Mouse (Mus musculus) left cerebral cortex, postnatal 10 days (tissue): ENCODE data around the gene Olfr643. TPM values are rescaled to one million over a fixed set of nuclear protein-coding genes. Genes with fewer than 3 reads are reported as not detected.

ENCODE experiments used
- DNase-seq, 2 experiments: peaks; one replicate each; pipeline ENCODE4 v3.0.0; 2021 to 2022; ENCODE audit warnings: low spot score in 2 of 2, mixed read lengths in 1 of 2; ENCODE audit errors: extremely low spot score in 1 of 2
- intact Hi-C: fragments of 180-260 bp; cut with DNase I; formaldehyde crosslinking; loops from one replicate; pipeline ENCODE4 v1.15.1; 2025
- total RNA-seq, 2 experiments: library from RNA; stranded (reverse); gene quantifications; 2 replicates each; pipeline ENCODE4 v1.2.3; 2021

Gene Olfr643
- total RNA-seq = not detected

DNA sequence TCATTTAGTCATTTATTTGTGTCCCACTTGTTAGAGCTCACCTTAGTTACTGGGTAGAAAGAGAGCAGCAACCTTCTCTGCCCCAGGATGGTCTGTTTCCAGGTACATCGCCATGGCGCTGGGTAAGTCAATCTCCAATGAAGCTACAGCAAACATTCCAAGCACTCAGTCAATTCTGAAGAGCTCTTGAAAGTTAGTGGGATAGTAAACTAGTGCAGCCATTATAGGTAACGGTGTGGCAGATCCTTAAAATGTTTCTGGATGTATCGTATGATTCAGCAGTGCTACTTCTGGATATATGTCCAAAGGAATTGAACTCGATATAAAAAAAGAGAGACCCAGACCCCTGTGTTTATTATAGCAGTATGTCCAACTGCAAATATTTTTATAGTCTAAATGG lies at the start of gene Olfr643:
Olfr643 (minus strand) TSS at position 101 of the 400 bp plus-strand sequence.
- intact Hi-C loops = no loop called here
- no peak for DNase-seq

- DNase-seq = no peak
- intact Hi-C loops = no loop called here
Observed at GRCm38 (mm10) chr7:104183292-104183691, 46.1 kb upstream of the Olfr643 start, which contains the start of gene Olfr648. Gene Olfr648, minus strand, starts transcription at chr7:104183392.

DNA sequence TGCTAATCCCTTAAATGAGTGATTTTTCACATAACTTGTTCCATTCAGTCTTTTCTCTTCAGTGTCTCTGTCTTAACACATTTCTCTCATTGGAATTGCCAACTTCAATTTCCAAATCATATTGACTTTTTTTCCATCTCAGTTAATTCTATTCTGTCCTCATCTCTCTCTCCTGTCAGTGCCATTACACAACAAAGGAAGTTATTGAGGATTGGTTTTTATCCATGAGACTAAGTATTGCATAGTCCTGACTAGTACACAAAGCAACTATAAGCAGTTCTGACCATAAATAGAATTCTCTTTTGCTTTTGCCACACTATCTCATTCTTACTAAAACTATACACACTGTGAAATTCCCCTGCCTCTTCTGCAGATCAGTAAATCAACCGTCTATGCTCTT lies 41.9 kb upstream of the Olfr643 start:
- DNase-seq = no peak
- intact Hi-C loops = no loop called here

DNA sequence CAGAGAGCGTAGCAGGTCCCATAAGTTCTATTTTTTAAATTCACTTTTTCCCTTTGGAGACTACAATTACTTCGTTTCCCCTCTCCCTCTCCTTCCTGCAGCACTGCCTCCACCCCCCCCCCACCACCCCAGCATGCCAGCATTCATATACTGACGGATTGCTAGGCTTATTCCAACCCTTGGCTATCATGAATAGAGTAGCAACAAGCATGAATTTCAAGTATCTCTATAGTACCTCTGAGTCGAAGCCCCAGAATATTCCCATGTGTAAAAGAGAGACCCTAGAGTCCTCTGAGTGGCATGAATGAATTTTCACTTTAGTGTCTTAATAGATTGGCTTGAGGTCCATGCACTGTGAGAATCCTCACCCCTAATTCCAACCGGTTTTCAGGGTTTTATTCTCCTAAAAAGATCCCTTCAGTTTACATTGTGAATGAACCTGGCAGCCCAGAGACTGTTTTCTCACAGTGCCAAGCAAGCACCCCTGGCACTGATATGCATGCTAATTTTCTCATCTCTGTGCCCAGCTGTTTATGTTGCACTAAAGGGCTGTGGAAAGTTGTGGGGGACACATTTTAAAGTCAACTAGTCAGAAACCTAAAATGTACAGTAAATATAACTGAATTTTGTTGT lies 41.3 kb upstream of the Olfr643 start:
- no peak for DNase-seq
- intact Hi-C loops = no loop called here

DNA sequence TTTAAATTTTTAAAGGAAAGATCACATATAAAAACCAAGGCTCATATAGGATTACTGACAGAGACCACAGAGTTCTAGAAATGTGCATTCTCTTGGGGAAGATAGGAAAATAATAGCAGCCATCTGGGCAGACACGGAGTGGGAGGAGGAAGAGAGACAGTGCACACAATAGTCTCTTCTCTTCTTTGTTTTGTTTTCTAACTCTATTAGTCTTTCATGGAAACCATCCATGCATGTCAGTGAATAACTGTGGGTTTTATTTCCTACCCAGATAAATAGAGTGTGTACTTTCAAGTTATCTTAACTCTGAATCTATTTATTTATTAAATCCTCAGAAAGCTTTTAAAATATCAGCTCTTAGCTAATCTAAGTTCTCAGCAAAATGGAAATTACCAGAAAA lies 37.9 kb upstream of the Olfr643 start:
- intact Hi-C loops = no loop called here
- no peak for DNase-seq

GRCm38 (mm10) chr7:104169634-104170204 lies 32.5 kb upstream of the Olfr643 start:
- DNase-seq = peak; percentile 9 to 20
- intact Hi-C loops = no loop called here

DNA sequence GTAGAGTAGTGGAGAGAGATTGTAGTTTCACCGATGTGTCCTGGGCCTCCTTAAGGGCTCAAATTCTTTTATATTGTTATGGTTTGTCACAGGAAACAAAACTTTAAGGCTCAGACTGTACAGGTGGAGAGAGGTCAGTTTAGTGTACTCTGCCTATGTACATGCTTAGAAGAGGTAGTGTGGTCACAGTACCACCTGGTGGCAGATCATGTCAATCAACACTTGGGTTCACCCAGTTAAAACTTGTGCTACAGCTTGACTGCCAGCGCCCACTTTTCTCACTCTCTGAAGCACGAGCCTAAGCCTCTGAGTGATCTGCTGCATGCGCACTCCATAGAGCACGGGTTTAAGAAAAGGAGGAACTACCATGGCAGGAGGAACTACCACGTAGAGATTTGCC lies 29.9 kb upstream of the Olfr643 start:
- no peak for DNase-seq
- intact Hi-C loops = no loop called here

DNA sequence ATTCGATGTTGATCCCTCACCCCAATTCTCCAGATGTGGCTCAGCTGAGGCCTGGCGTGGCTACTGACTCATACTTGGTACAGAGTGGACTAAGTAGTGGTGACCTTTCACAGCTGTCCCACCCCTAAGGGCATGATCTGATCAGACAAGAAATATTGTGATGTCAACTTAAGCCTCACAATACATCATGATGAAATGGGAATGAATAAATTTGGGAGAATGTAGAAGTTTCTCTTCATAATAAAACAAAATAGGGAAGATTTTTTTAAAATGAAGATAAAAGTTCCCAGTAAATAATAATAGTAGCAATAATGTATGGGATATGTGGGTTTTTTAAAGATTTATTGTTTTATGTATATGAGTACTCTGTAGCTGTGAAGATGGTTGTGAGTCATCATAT lies 13.3 kb upstream of the Olfr643 start, which contains the start of gene Ubqlnl:
Ubqlnl (minus strand) TSS at position 101 of the 400 bp plus-strand sequence.
- intact Hi-C loops = no loop called here
- no peak for DNase-seq

DNA sequence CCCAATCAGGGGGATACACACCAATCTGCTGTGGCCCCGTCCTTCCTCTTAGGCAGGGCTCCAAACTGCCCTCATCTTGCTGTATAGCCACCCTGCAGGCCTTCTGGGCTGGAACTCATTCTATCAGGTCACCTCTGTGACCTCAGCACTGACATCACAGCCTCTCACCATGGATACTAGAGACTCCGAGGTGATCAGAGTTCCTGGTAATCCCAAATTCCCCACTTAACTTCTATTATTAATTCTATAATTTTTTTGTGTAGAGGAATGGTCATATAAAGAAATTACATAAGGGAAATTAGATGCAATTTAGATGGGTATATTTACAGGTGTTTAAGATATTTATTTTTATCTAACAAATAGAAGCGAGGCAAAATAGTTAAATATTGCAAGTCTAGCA lies 6.0 kb upstream of the Olfr643 start, which contains the start of gene Ubqln3:
Ubqln3 (minus strand) TSS at position 101 of the 400 bp plus-strand sequence.
- intact Hi-C loops = no loop called here
- no peak for DNase-seq

DNA sequence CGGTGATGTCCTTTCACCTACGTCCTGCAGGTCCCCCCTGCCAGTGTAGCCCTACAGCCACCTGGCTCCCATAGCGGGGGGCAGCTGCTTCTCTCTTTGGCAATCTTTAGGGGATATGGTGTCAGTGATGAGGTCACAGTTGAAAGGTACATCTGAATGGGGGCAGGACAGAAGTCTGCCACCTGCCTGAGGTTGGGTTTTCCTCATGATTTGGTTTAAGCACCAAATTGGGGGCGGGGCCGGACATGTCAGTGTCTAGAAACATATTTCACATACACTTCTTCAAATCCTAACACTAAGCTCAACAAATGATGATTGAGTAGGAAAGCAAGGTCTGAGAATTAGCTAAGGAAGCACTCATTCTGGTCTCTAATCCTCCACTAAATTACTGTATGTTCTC lies 7.5 kb downstream of the Olfr643 start, which contains the start of gene Ubqln5:
Ubqln5 (minus strand) TSS at position 101 of the 400 bp plus-strand sequence.
- intact Hi-C loops = no loop called here
- no peak for DNase-seq

DNA sequence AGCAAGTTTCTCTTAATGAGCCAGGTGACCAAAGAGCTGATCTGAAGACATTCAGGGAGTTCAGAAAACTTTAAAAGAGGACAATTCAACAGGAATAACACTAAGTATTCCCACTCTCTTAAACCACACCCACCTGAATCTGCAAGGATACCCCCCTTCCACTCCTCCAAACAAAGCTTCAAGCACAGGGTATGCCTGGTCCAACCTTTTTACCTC lies 32.5 kb downstream of the Olfr643 start, which contains the start of gene Olfr646:
Olfr646 (plus strand) TSS at position 117 of the 216 bp plus-strand sequence.
- intact Hi-C loops = no loop called here
- DNase-seq = no peak

- intact Hi-C loops = no loop called here
- DNase-seq = no peak
Observed at GRCm38 (mm10) chr7:104103913-104104756, 33.1 kb downstream of the Olfr643 start.

- no peak for DNase-seq
- intact Hi-C loops = no loop called here
Observed at GRCm38 (mm10) chr7:104085365-104085764, 51.8 kb downstream of the Olfr643 start, which contains the start of gene Olfr645. Gene Olfr645, minus strand, starts transcription at chr7:104085465.

GRCm38 (mm10) chr7:104071769-104072168 lies 65.4 kb downstream of the Olfr643 start, which contains the start of gene Olfr644:
Gene Olfr644, minus strand, starts transcription at chr7:104071869.
- intact Hi-C loops = no loop called here
- no peak for DNase-seq

GRCm38 (mm10) chr7:104061345-104061744 lies 75.9 kb downstream of the Olfr643 start, which contains the start of gene 4930516K23Rik:
Gene 4930516K23Rik, minus strand, starts transcription at chr7:104061445.
- intact Hi-C loops = no loop called here
- DNase-seq = no peak

GRCm38 (mm10) chr7:104059215-104059614 lies 78.0 kb downstream of the Olfr643 start:
- DNase-seq = no peak
- intact Hi-C loops = no loop called here

GRCm38 (mm10) chr7:104052566-104052965 lies 84.6 kb downstream of the Olfr643 start, which contains the start of gene Olfr642:
Gene Olfr642, minus strand, starts transcription at chr7:104052666.
- intact Hi-C loops = no loop called here

DNA sequence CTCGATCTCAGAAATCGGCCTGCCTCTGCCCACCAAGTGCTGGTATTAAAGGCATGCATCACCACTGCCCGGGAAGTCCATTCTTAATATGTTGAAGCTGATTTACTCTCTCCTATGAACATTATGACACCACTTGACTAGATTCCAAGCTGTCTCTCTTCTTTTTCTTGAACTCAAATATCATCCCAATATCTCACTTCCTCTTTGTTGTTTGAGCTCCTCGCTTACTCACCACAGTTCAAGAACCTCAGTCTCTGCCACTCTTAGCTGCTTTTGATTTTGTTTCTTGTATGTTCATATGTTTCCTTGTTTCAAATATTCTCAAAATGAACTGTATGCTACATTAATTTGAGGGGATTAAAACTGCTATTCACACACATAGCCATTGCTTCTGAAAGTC lies 86.5 kb downstream of the Olfr643 start:
- intact Hi-C loops = no loop called here
- DNase-seq = no peak

More at GRCm38 (mm10) chr7:104052566-104052965, 84.6 kb downstream of the Olfr643 start, which contains the start of gene Olfr642:
- no peak for DNase-seq

- DNase-seq = no peak
- intact Hi-C loops = no loop called here
Observed at GRCm38 (mm10) chr7:104035145-104035544, 102.1 kb downstream of the Olfr643 start, which contains the start of gene Olfr641. Gene Olfr641, plus strand, starts transcription at chr7:104035445.
